Mouse (Mus musculus) WW6 (cell line): ENCODE data around the gene Hivep2.

Experiments used
- DNase-seq: peaks from one replicate; pipeline ENCODE4 v3.0.0-alpha.2; 2013; ENCODE audit warnings: low read depth, low spot score

The Hivep2 gene

DNA sequence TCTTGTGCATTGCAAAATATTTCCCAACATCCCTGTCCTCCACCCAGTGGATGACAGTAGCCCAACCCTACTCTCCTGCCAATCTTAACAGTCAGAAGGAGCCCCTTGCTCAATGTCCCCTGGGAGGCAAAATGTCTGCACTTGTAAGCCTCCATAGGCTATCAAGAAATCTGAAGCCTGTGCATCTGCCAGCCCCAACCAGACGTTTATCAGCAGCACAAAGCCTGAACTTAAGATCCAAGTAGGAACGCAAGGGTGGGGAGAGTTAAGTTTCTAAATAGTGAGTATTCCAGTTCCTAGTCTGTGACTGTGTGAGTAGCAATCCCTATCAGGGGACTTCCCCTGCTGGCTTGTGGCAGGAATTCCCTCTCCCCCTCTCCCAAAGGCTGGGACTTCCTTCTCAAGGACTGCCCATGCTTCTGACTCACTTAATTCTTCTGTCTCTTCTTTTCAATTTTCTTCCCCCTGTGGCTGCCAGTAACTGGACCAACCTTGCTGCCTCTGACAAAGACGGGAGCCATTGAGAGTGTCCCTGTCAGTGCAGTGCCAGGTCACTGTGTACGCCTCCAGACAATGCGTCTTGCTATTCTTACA is 82.5 kb downstream of the Hivep2 start:
- no peak for DNase-seq

DNA sequence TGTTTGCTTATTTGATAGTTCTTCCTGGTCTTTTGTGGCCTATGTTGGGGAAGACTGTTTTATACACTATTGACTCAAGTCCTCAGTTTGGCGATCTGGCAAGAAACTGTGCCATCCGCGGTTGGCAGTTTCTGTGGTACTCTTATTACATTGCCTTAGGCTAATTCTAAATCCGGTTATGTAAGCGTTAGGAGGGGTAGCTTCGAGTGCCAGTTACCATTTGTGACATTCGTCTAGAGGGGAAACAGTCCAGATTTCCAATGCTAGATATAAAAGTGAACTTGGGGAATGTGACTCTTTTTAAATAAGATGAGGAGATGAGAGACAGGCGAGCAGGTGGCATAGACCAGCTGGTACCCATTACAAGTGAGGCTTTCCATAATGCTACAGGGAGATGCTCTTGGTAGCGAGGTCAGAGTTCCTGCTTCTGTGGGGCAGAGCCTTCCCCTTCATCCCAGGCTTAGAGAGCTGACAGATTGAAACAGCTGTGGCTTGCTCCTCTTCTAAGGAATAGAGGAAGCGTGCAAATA is 83.1 kb downstream of the Hivep2 start:
- no peak for DNase-seq

DNA sequence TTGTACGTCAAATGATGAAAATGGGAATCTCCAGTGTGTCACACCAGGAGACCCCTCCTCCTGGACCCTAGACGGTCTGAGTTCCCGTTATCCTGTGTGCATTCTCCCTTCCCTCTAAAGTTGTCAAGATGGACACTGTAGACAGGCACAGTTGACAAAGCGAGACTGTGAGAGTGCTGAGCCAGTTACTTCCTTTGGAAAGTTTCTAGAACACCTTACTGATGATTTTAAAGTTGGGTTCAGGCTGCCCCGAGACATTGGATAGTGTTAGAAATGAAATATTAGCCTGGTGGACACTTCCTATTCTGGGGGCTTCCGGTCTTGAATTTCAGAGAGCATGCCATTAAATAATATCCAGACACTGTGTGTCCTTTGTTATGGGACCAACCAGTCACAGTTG is 83.8 kb downstream of the Hivep2 start:
- no peak for DNase-seq

GRCm38 (mm10) chr10:14050586-14050985 is 84.7 kb downstream of the Hivep2 start:
- DNase-seq = no peak

DNA sequence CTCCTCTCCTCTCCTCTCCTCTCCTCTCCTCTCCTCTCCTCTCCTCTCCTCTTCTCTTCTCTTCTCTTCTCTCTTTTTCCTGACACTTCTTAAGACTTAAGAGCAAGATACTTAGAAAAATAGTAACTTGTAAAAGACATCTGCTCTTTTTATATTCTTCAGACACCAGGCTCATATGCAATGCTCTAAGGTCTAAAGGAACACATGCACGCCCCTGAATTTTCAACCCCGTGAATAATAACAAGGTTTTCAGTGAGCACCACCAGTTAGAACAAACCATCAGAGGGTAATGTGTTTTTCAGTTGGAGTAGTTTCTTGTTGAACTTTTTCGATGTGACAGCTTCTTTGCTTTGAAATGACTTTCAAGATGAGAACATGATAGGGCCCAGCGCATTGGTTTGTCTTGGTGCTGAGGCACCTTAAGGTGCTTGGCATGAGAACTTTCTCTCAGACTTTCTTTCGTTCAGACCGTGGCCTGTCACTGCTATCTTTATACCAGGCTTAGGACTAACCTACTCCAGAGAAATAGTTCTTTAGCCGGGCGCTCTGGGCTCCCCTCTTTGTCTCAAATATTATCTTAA is 86.3 kb downstream of the Hivep2 start:
- DNase-seq = no peak

GRCm38 (mm10) chr10:14054860-14055259 is 89.0 kb downstream of the Hivep2 start:
- DNase-seq = no peak

DNA sequence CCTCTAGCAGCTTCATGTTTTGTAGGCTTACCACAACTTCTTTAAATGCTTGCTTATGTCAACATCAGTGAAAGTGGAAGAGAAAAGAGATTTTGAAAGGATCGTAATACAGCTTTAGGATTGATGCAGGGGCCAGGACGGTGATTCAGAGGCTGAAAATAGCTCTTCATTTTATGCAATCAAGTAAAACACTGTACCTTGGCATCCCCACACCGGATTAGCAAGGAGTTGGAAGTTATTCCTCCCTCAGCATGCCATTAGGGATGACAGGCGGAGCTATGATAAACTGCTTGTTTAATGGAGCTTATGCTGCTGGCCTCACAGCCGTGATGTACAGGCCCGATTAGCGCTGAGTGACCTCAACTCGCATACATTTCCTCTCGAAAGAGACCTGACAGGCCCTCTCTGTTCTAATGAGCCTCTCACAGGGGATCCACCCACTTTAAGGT is 89.7 kb downstream of the Hivep2 start:
- DNase-seq = no peak

- no peak for DNase-seq
Observed at GRCm38 (mm10) chr10:14056057-14056456, 90.2 kb downstream of the Hivep2 start.

- DNase-seq = no peak
Observed at GRCm38 (mm10) chr10:14056584-14057451, 90.9 kb downstream of the Hivep2 start.

DNA sequence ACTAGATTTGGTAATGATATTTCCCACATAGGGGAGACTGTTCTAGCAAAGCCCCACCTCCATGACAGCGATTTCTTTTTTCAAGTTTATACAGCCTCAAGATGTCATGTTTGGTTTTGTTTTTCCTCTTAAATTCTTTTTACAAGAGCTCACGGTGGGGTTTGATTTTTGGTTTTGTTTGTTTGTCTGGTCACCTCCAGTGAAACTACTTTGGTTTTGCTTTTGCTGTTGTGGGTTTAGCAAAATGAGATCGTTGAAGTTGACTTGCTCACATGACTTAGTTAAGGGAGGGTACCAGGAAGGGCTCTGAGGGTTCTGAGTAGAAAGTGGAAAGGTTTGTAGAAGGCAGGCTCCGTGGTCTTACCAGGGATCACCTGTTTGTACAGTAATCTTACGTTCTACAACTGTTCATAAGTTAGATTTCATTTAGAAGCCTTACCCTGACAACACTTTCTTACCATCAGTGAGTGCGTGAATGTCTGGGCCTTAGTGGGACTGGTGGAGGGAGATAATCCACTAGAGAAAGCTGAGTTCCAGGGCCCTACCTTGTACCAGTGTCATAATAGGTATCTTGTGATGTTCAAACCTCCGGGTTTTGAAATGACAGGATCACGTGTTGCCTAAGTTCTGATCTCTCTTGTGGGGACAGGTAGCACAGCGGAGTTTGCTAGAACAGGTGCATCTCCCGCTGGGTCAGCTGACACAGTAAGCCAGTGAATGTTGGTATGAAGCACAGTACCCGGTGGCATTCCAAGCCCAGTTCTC is 92.1 kb downstream of the Hivep2 start:
- no peak for DNase-seq

DNA sequence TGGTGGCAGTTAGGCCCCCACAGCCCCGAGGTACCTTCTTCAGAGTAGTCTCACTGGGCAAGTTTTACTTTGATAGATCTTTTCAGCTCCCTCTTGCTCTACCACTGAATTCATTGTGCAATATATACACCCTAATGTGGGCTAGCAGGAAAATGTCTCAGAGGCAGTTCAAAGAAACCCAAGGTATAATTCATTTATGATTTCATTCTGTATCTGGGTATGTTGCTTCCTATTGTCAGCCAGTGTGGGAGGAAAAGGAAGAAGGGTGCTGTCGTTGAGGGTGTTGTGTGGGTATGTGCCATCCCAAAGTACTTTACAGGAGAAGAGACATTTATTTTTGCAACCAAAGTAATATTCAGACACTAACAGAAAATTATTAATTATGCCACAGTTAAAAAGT is 92.9 kb downstream of the Hivep2 start:
- no peak for DNase-seq

- DNase-seq = no peak
Observed at GRCm38 (mm10) chr10:14059581-14059980, 93.7 kb downstream of the Hivep2 start.

- DNase-seq = no peak
Observed at GRCm38 (mm10) chr10:14060302-14060701, 94.4 kb downstream of the Hivep2 start.

- no peak for DNase-seq
Observed at GRCm38 (mm10) chr10:14063226-14063625, 97.4 kb downstream of the Hivep2 start.

- no peak for DNase-seq
Observed at GRCm38 (mm10) chr10:14064759-14065395, 99.0 kb downstream of the Hivep2 start.

GRCm38 (mm10) chr10:14067802-14068201 is 101.9 kb downstream of the Hivep2 start:
- no peak for DNase-seq

GRCm38 (mm10) chr10:14070498-14071079 is 104.7 kb downstream of the Hivep2 start:
- no peak for DNase-seq

DNA sequence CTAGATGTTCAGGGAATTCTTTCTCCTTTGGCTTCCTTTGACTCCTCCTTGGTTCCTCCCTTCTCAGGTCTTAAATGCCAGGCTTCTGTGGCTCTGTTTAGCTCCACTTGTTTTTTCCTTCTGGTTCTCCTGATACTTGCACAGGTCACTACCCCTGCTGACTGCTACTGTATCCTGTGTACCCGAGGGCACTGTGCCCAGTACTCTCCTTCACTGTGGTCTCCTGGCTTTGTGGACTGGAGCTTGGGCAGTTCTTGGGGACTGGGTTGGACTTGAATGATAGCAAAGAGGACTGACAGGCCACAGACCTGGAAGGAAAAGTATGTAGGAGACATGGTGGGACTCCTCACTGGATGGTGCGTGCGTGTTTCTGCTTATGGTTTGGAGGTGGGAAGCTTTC is 106.6 kb downstream of the Hivep2 start:
- no peak for DNase-seq

DNA sequence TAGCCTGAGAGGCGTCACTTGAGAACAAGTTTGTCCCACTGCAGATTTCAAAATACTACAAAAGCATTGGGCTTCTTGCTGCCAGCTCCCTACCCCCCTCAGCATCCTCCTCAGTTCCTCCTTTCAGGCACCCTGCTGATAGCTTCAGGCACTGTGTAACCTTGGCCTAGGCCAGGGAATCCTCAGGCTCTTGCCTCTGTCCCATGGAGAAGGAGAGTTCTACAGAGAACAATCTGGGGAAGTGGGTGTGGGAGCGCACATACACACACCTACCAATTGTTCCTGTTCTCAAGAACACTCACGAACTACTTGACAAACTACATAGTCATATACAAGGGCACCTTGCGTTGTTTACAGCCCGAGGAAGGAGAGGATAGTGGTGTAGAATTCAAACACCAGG is 109.9 kb downstream of the Hivep2 start:
- DNase-seq = peak; percentile 14

DNA sequence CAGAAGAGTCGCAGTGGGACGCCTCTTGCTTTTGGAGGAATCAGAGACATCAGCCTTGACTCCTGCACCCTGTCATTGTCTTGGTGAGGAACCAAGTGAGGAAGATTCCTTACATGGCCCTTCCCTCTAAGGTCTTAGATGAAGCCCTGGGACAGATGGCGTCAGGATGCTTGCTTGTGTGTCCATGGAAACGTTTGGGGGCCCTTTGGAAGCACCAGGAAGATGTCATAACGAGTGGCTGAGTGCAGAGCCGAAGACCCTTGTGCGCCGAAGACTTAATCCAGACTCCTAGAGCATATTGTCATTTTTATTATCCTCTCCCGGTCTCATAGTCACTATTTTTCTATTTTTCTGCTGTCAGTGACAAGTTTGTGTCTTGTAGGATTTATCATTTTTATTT is 111.0 kb downstream of the Hivep2 start:
- no peak for DNase-seq

GRCm38 (mm10) chr10:14080830-14081229 is 115.0 kb downstream of the Hivep2 start:
- DNase-seq = no peak
